Mouse (Mus musculus) small intestine, adult 2 months (tissue): ENCODE measurements around the gene Olfr961. TPM values are rescaled to one million over a fixed set of nuclear protein-coding genes. Genes with fewer than 3 reads are reported as not detected.

ENCODE experiments used
- H3K27ac ChIP-seq: fragments of 200-500 bp; 2 replicates; pipeline ENCODE4 v1.5.1; 2012; ENCODE audit warnings: low read depth, low read length, control low read depth, inconsistent platforms; ENCODE audit not compliant: insufficient read depth
- H3K27me3 ChIP-seq: fragments of 200-500 bp; 2 replicates; pipeline ENCODE4 v1.6.1; 2012; ENCODE audit warnings: mild to moderate bottlenecking, moderate library complexity, low read length, inconsistent platforms; ENCODE audit not compliant: control insufficient read depth, insufficient read depth
- H3K36me3 ChIP-seq: fragments of 200-500 bp; 2 replicates; pipeline ENCODE4 v1.6.1; 2012; ENCODE audit warnings: mild to moderate bottlenecking, low read length, control low read depth, inconsistent platforms; ENCODE audit not compliant: control insufficient read depth, insufficient read depth
- H3K4me1 ChIP-seq: fragments of 200-500 bp; 2 replicates; pipeline ENCODE4 v1.6.1; 2012; ENCODE audit warnings: low read length, inconsistent platforms, mixed read lengths; ENCODE audit not compliant: control insufficient read depth, insufficient read depth, insufficient read length
- H3K4me3 ChIP-seq: fragments of 200-500 bp; 2 replicates; pipeline ENCODE4 v1.5.1; 2012; ENCODE audit warnings: low read depth, mild to moderate bottlenecking, control low read depth, inconsistent platforms, low read length, moderate library complexity
- CTCF ChIP-seq: fragments of 200-500 bp; IDR thresholded peaks from 2 replicates; pipeline ENCODE4 v1.5.1; 2012; ENCODE audit warnings: low read depth, mild to moderate bottlenecking, control low read depth, inconsistent platforms, low read length, moderate library complexity, mixed read lengths; ENCODE audit not compliant: insufficient replicate concordance, insufficient read length; ENCODE audit errors: extremely low read depth
- POLR2A ChIP-seq: fragments of 200-500 bp; IDR thresholded peaks from 2 replicates; pipeline ENCODE4 v1.6.1; 2012; ENCODE audit warnings: low read depth, mild to moderate bottlenecking, control low read depth, inconsistent platforms, low read length, moderate library complexity
- WGBS: fragments of 180-500 bp; shearing (Covaris S2); methylation state at CpG from one replicate; pipeline ENCODE4 v1.1.7; 2018; 5-methylcytosine and 5-hydroxymethylcytosine counted together
- polyA plus RNA-seq: library from polyadenylated mRNA; depleted of rRNA; stranded (reverse); fragments of >200 nt; gene quantifications from 2 replicates; pipeline ENCODE4 v1.2.3, GENCODE M21; 2012; rRNA removed

Olfr961 gene
- polyA plus RNA-seq, 1 experiment, result not detected

- no peak overlapping the region for H3K4me3 ChIP-seq
- TF ChIP-seq CTCF, result no peak
- no peak for TF ChIP-seq POLR2A
- no peaks in the 10 kb centered on the region for H3K4me1 ChIP-seq
- H3K27ac ChIP-seq, result no peak overlapping the region
- no peaks in the 10 kb centered on the region for H3K36me3 ChIP-seq
- WGBS, result 68% methylated on average over 2 of the region's 2 CpGs
- no peaks in the 10 kb centered on the region for H3K27me3 ChIP-seq
These were observed 24.8 kb downstream of the Olfr961 start for GRCm38 (mm10) chr9:39669723-39670122.

- no peaks in the 10 kb centered on the region for H3K27me3 ChIP-seq
- no peak overlapping the region for H3K27ac ChIP-seq
- TF ChIP-seq CTCF, result no peak
- TF ChIP-seq POLR2A, result no peak
- 76% methylated on average over 2 of the region's 2 CpGs for WGBS
- no peak overlapping the region for H3K4me3 ChIP-seq
- no peaks in the 10 kb centered on the region for H3K36me3 ChIP-seq
- no peaks in the 10 kb centered on the region for H3K4me1 ChIP-seq
These were observed 29.9 kb downstream of the Olfr961 start for GRCm38 (mm10) chr9:39674820-39675219.

- Histone ChIP-seq H3K27me3 (no peaks in the 10 kb centered on the region), H3K4me3 (no peak overlapping the region), H3K4me1 (no peaks in the 10 kb centered on the region), H3K27ac (no peak overlapping the region), H3K36me3 (no peaks in the 10 kb centered on the region)
- WGBS, result 83% methylated on average over 2 of the region's 2 CpGs
- TF ChIP-seq POLR2A, result no peak
- TF ChIP-seq CTCF, result no peak
These were observed 33.7 kb downstream of the Olfr961 start for GRCm38 (mm10) chr9:39678557-39678956.

- H3K4me1 ChIP-seq, result no peaks in the 10 kb centered on the region
- WGBS, result 50% methylated on average over 2 of the region's 2 CpGs
- H3K4me3 ChIP-seq, result no peak overlapping the region
- H3K27me3 ChIP-seq, result no peaks in the 10 kb centered on the region
- no peaks in the 10 kb centered on the region for H3K36me3 ChIP-seq
- no peak for TF ChIP-seq POLR2A
- no peak overlapping the region for H3K27ac ChIP-seq
These were observed 34.4 kb downstream of the Olfr961 start for GRCm38 (mm10) chr9:39679280-39679679.

Other genes starting within 250 kb of the Olfr961 start
- not detected in 2 replicates for gene Olfr952, start 217.9 kb upstream of the Olfr961 start, polyA plus RNA-seq
- not detected in 2 replicates for gene Olfr954, start 188.4 kb upstream of the Olfr961 start, polyA plus RNA-seq
- gene Olfr955, start 173.1 kb upstream of the Olfr961 start, polyA plus RNA-seq, result not detected in 2 replicates
- not detected in 2 replicates for gene Olfr44, start 151.1 kb upstream of the Olfr961 start, polyA plus RNA-seq
- not detected in 2 replicates for gene Olfr957, start 129.3 kb upstream of the Olfr961 start, polyA plus RNA-seq
- gene Olfr958, start 91.0 kb upstream of the Olfr961 start, polyA plus RNA-seq, result not detected in 2 replicates
- gene Olfr959, start 69.5 kb upstream of the Olfr961 start, polyA plus RNA-seq, result not detected in 2 replicates
- 0.22 and 0.74 TPM in 2 replicates for gene AW551984, start 40.7 kb upstream of the Olfr961 start, polyA plus RNA-seq
- gene Olfr148, start 34.4 kb upstream of the Olfr961 start, polyA plus RNA-seq, result not detected in 2 replicates
- not detected in 2 replicates for gene Olfr960, start 23.7 kb upstream of the Olfr961 start, polyA plus RNA-seq
- not detected in 2 replicates for gene Olfr963, start 22.1 kb downstream of the Olfr961 start, polyA plus RNA-seq
- gene Olfr149, start 62.0 kb downstream of the Olfr961 start, polyA plus RNA-seq, result not detected in 2 replicates
- not detected in 2 replicates for gene Olfr965, start 66.3 kb downstream of the Olfr961 start, polyA plus RNA-seq
- not detected in 2 replicates for gene Olfr150, start 85.9 kb downstream of the Olfr961 start, polyA plus RNA-seq
- not detected in 2 replicates for gene Olfr967, start 101.2 kb downstream of the Olfr961 start, polyA plus RNA-seq
- not detected in 2 replicates for gene Olfr968, start 138.2 kb downstream of the Olfr961 start, polyA plus RNA-seq
- not detected in 2 replicates for gene Olfr969, start 145.9 kb downstream of the Olfr961 start, polyA plus RNA-seq
- gene Olfr970, start 163.8 kb downstream of the Olfr961 start, polyA plus RNA-seq, result not detected in 2 replicates
- gene Olfr971, start 191.8 kb downstream of the Olfr961 start, polyA plus RNA-seq, result not detected in 2 replicates
- gene Olfr972, start 221.3 kb downstream of the Olfr961 start, polyA plus RNA-seq, result not detected in 2 replicates